Mouse (Mus musculus) lung, postnatal 0 days (tissue): ENCODE measurements around the gene Serinc2. TPM values are rescaled to one million over a fixed set of nuclear protein-coding genes. Genes with fewer than 3 reads are reported as not detected.

ENCODE experiments used
- ATAC-seq: fragments of 200-750 bp; cut with Nextera tagmentation; 2 replicates; pipeline ENCODE4 v1.8.0; 2017; ENCODE audit warnings: moderate library complexity
- DNase-seq: peaks from one replicate; pipeline ENCODE4 v3.0.0-alpha.2; 2016; ENCODE audit warnings: low spot score
- H3K27ac ChIP-seq: fragments of 300-500 bp; sonication (generic); 2 replicates; pipeline ENCODE4 v1.5.1; 2014; ENCODE audit warnings: antibody characterized with exemption, mild to moderate bottlenecking, low read length, mixed read lengths
- H3K27me3 ChIP-seq: fragments of 300-500 bp; sonication (generic); replicated peaks from 2 replicates; pipeline ENCODE4 v1.6.1; 2014; ENCODE audit warnings: low read length, mixed read lengths; ENCODE audit not compliant: insufficient read depth
- H3K36me3 ChIP-seq: fragments of 300-500 bp; sonication (generic); 2 replicates; pipeline ENCODE4 v1.6.1; 2014; ENCODE audit warnings: low read length, mixed read lengths; ENCODE audit not compliant: insufficient read depth
- H3K4me1 ChIP-seq: fragments of 300-500 bp; sonication (generic); 2 replicates; pipeline ENCODE4 v1.6.1; 2014; ENCODE audit warnings: antibody characterized with exemption, low read depth, low read length, mixed read lengths; ENCODE audit not compliant: insufficient read depth
- H3K4me2 ChIP-seq: fragments of 300-500 bp; sonication (generic); replicated peaks from 2 replicates; pipeline ENCODE4 v1.6.1; 2014; ENCODE audit warnings: low read depth, mild to moderate bottlenecking, low read length, moderate library complexity, mixed read lengths
- H3K4me3 ChIP-seq: fragments of 300-500 bp; sonication (generic); 2 replicates; pipeline ENCODE4 v1.5.1; 2014; ENCODE audit warnings: low read depth, low read length
- H3K9ac ChIP-seq: fragments of 300-500 bp; sonication (generic); replicated peaks from 2 replicates; pipeline ENCODE4 v1.6.1; 2014; ENCODE audit warnings: low read depth, mild to moderate bottlenecking
- H3K9me3 ChIP-seq: fragments of 300-500 bp; sonication (generic); 2 replicates; pipeline ENCODE4 v1.6.1; 2016; ENCODE audit warnings: low read length, mixed read lengths
- CTCF ChIP-seq: IDR thresholded peaks from 2 replicates; pipeline ENCODE4 v1.5.1; 2016; ENCODE audit warnings: antibody characterized with exemption, mild to moderate bottlenecking
- EP300 ChIP-seq: IDR thresholded peaks from 2 replicates; pipeline ENCODE4 v1.6.1; 2016; ENCODE audit warnings: antibody characterized with exemption, mild to moderate bottlenecking, control low read depth
- WGBS: fragments of 180-500 bp; shearing (Covaris S2); extraction: QIAGEN DNeasy Blood & Tissue Kit; methylation state at CpG from one replicate; pipeline ENCODE4 v1.1.7; 2014; 5-methylcytosine and 5-hydroxymethylcytosine counted together
- polyA plus RNA-seq: library from polyadenylated mRNA; unstranded; fragments of >200 nt; fragmentation: Nextera tagmentation; extraction: Ambion mirVana; gene quantifications from 2 replicates; pipeline ENCODE4 v1.2.1, GENCODE M21; 2015

The Serinc2 gene
- polyA plus RNA-seq, 1 experiment from 2014 or later: 26.6 TPM

- no peak for DNase-seq
- Histone ChIP-seq H3K4me2 (no peak overlapping the region), H3K36me3 (no peaks in the 10 kb centered on the region), H3K4me3 (no peak overlapping the region), H3K27ac (no peak overlapping the region), H3K27me3 (no peaks in the 10 kb centered on the region), H3K9ac (no peak overlapping the region), H3K9me3 (no peaks in the 10 kb centered on the region), H3K4me1 (no peaks in the 10 kb centered on the region)
- ATAC-seq: no peak
- 75% methylated on average over 10 of the region's 10 CpGs for WGBS
- TF ChIP-seq EP300 (no peak), CTCF (no peak)
Observed at GRCm38 (mm10) chr4:130268736-130269135, 10.3 kb downstream of the Serinc2 start.

DNA sequence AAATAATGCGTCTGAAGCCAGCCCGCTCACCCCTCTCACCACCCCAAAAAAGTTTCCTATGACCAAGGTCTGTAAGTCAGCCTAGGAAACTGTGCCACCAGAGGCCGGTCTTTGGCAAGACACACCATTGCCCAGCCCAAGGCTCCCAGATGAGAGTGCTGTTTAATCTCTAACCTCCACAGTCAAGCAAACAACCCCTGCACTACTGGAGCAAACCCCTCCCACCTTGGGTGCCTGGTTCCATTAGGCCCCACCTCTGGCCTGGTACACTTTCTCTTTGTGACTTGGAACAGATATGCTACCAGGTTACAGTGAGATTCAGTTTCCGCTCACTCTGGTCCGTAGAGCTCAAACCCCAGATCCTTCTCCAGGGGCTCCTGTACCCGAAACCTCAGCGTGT, 11.9 kb downstream of the Serinc2 start:
- H3K27ac ChIP-seq: peak overlapping the region; percentile 57; the same call in 1 of the 2 replicates
- peak; percentile 77 for DNase-seq
- 65% methylated on average over 7 of the region's 7 CpGs for WGBS
- ATAC-seq: peak; percentile 86
- H3K4me2 ChIP-seq: peak overlapping the region; percentile 27
- H3K4me1 ChIP-seq: no peaks in the 10 kb centered on the region
- H3K36me3 ChIP-seq: no peaks in the 10 kb centered on the region
- TF ChIP-seq CTCF (no peak), EP300 (no peak)
- no peaks in the 10 kb centered on the region for H3K27me3 ChIP-seq
- H3K4me3 ChIP-seq: no peak overlapping the region
- no peak overlapping the region for H3K9ac ChIP-seq
- no peaks in the 10 kb centered on the region for H3K9me3 ChIP-seq

- Histone ChIP-seq H3K27me3 (no peaks in the 10 kb centered on the region), H3K9me3 (no peaks in the 10 kb centered on the region), H3K36me3 (no peaks in the 10 kb centered on the region), H3K4me2 (peak overlapping the region; percentile 27), H3K4me1 (no peaks in the 10 kb centered on the region), H3K27ac (no peak overlapping the region), H3K9ac (no peak overlapping the region), H3K4me3 (no peak overlapping the region)
- DNase-seq (peak; percentile 40), ATAC-seq (peak; percentile 14)
- 55% methylated on average over 9 of the region's 9 CpGs for WGBS
- no peak for TF ChIP-seq CTCF
- TF ChIP-seq EP300: no peak
Observed at GRCm38 (mm10) chr4:130266601-130267000, 12.4 kb downstream of the Serinc2 start.

GRCm38 (mm10) chr4:130264698-130265349, 14.2 kb downstream of the Serinc2 start:
- peak; percentile 43 for DNase-seq
- TF ChIP-seq CTCF (peak; percentile 79), EP300 (no peak)
- Histone ChIP-seq H3K9me3 (no peaks in the 10 kb centered on the region), H3K4me1 (no peaks in the 10 kb centered on the region), H3K36me3 (no peaks in the 10 kb centered on the region), H3K27ac (no peak overlapping the region), H3K4me2 (no peak overlapping the region), H3K4me3 (no peak overlapping the region), H3K9ac (no peak overlapping the region), H3K27me3 (no peaks in the 10 kb centered on the region)
- 0 out of 2 replicates have a peak, but pooled peaks have one; percentile 18 for ATAC-seq
- 24% methylated on average over 24 of the region's 24 CpGs for WGBS

GRCm38 (mm10) chr4:130264131-130264530, 14.9 kb downstream of the Serinc2 start:
- H3K4me1 ChIP-seq: no peaks in the 10 kb centered on the region
- no peak overlapping the region for H3K27ac ChIP-seq
- no peak overlapping the region for H3K4me2 ChIP-seq
- ATAC-seq (no peak), DNase-seq (no peak)
- WGBS: 37% methylated on average over 10 of the region's 11 CpGs
- no peaks in the 10 kb centered on the region for H3K36me3 ChIP-seq
- H3K4me3 ChIP-seq: no peak overlapping the region
- no peak overlapping the region for H3K9ac ChIP-seq
- no peaks in the 10 kb centered on the region for H3K9me3 ChIP-seq
- H3K27me3 ChIP-seq: no peaks in the 10 kb centered on the region
- TF ChIP-seq EP300 (no peak), CTCF (no peak)

- Histone ChIP-seq H3K4me2 (no peak overlapping the region), H3K36me3 (no peaks in the 10 kb centered on the region), H3K4me1 (no peaks in the 10 kb centered on the region), H3K27ac (no peak overlapping the region), H3K9me3 (no peaks in the 10 kb centered on the region), H3K9ac (no peak overlapping the region), H3K4me3 (no peak overlapping the region), H3K27me3 (no peaks in the 10 kb centered on the region)
- WGBS: 21% methylated on average over 5 of the region's 5 CpGs
- TF ChIP-seq EP300: no peak
- peak; percentile 60 for TF ChIP-seq CTCF
- ATAC-seq: no peak
- no peak for DNase-seq
Observed at GRCm38 (mm10) chr4:130260406-130260805, 18.6 kb downstream of the Serinc2 start.
